Mouse (Mus musculus) lung, postnatal 0 days (tissue): ENCODE results near the gene Melk. TPM values are rescaled to one million over a fixed set of nuclear protein-coding genes. Genes with fewer than 3 reads are reported as not detected.

Experiments
- ATAC-seq: fragments of 200-750 bp; cut with Nextera tagmentation; 2 replicates; pipeline ENCODE4 v1.8.0; 2017; ENCODE audit warnings: moderate library complexity
- DNase-seq: peaks from one replicate; pipeline ENCODE4 v3.0.0-alpha.2; 2016; ENCODE audit warnings: low spot score
- H3K27ac ChIP-seq: fragments of 300-500 bp; sonication (generic); 2 replicates; pipeline ENCODE4 v1.5.1; 2014; ENCODE audit warnings: antibody characterized with exemption, mild to moderate bottlenecking, low read length, mixed read lengths
- H3K27me3 ChIP-seq: fragments of 300-500 bp; sonication (generic); replicated peaks from 2 replicates; pipeline ENCODE4 v1.6.1; 2014; ENCODE audit warnings: low read length, mixed read lengths; ENCODE audit not compliant: insufficient read depth
- H3K36me3 ChIP-seq: fragments of 300-500 bp; sonication (generic); 2 replicates; pipeline ENCODE4 v1.6.1; 2014; ENCODE audit warnings: low read length, mixed read lengths; ENCODE audit not compliant: insufficient read depth
- H3K4me1 ChIP-seq: fragments of 300-500 bp; sonication (generic); 2 replicates; pipeline ENCODE4 v1.6.1; 2014; ENCODE audit warnings: antibody characterized with exemption, low read depth, low read length, mixed read lengths; ENCODE audit not compliant: insufficient read depth
- H3K4me2 ChIP-seq: fragments of 300-500 bp; sonication (generic); replicated peaks from 2 replicates; pipeline ENCODE4 v1.6.1; 2014; ENCODE audit warnings: low read depth, mild to moderate bottlenecking, low read length, moderate library complexity, mixed read lengths
- H3K4me3 ChIP-seq: fragments of 300-500 bp; sonication (generic); 2 replicates; pipeline ENCODE4 v1.5.1; 2014; ENCODE audit warnings: low read depth, low read length
- H3K9ac ChIP-seq: fragments of 300-500 bp; sonication (generic); replicated peaks from 2 replicates; pipeline ENCODE4 v1.6.1; 2014; ENCODE audit warnings: low read depth, mild to moderate bottlenecking
- H3K9me3 ChIP-seq: fragments of 300-500 bp; sonication (generic); 2 replicates; pipeline ENCODE4 v1.6.1; 2016; ENCODE audit warnings: low read length, mixed read lengths
- CTCF ChIP-seq: IDR thresholded peaks from 2 replicates; pipeline ENCODE4 v1.5.1; 2016; ENCODE audit warnings: antibody characterized with exemption, mild to moderate bottlenecking
- EP300 ChIP-seq: IDR thresholded peaks from 2 replicates; pipeline ENCODE4 v1.6.1; 2016; ENCODE audit warnings: antibody characterized with exemption, mild to moderate bottlenecking, control low read depth
- WGBS: fragments of 180-500 bp; shearing (Covaris S2); extraction: QIAGEN DNeasy Blood & Tissue Kit; methylation state at CpG from one replicate; pipeline ENCODE4 v1.1.7; 2014; 5-methylcytosine and 5-hydroxymethylcytosine counted together
- polyA plus RNA-seq: library from polyadenylated mRNA; unstranded; fragments of >200 nt; fragmentation: Nextera tagmentation; extraction: Ambion mirVana; gene quantifications from 2 replicates; pipeline ENCODE4 v1.2.1, GENCODE M21; 2015

Melk gene
- polyA plus RNA-seq, 1 experiment from 2014 or later: 1.6 TPM

DNA sequence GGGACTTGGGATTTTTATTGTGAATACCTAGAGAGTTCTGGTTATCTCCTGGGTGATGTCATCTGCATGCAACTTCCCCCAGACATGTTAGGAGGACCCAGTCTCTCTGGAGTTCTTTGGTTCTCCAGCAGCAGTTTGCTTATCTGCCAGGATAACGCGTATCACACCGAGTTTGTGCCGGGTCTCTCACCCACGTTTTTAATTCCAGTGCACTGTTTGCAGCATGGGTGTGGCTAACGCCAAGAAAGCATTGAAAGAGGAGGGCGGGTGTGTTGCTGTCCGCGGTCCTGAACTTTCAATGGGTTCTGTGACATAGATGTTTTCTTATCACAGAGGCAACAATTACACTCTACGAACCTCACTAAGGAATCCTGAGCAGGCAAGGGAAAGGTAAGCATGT is 40.4 kb upstream of the Melk start:
- peak; percentile 74 for DNase-seq
- no peak overlapping the region for H3K27ac ChIP-seq
- H3K4me2 ChIP-seq: no peak overlapping the region
- no peak overlapping the region for H3K9ac ChIP-seq
- TF ChIP-seq CTCF (no peak), EP300 (no peak)
- no peaks in the 10 kb centered on the region for H3K4me1 ChIP-seq
- no peak for ATAC-seq
- H3K27me3 ChIP-seq: no peaks in the 10 kb centered on the region
- no peaks in the 10 kb centered on the region for H3K9me3 ChIP-seq
- no peak overlapping the region for H3K4me3 ChIP-seq
- no peaks in the 10 kb centered on the region for H3K36me3 ChIP-seq
- 2% methylated on average over 10 of the region's 10 CpGs for WGBS

DNA sequence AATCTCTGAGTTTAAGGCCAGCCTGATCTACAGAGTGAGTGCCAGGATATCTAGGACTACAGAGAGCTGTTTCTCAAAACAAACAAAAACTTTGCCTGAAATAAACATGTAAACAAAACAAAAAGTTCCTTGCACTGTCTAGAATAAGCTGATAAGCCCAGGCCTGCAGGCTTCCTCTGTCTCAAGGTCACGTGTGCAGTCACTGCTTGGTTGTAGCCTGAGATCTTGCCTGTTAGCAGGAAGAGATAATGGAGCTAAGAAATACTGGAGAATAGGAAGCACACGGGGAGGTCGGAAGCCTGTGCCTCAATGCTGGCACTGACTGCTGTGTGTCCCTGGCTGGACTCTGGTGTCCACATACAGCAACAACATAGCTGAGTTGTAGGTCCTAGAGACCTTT is 35.2 kb upstream of the Melk start:
- WGBS: 46% methylated on average over 3 of the region's 3 CpGs

GRCm38 (mm10) chr4:44267437-44267836 is 33.2 kb upstream of the Melk start:
- Histone ChIP-seq H3K4me3 (no peak overlapping the region), H3K9me3 (no peaks in the 10 kb centered on the region), H3K36me3 (no peaks in the 10 kb centered on the region), H3K27me3 (no peaks in the 10 kb centered on the region), H3K4me2 (no peak overlapping the region), H3K27ac (no peak overlapping the region), H3K9ac (no peak overlapping the region), H3K4me1 (no peaks in the 10 kb centered on the region)
- DNase-seq: no peak
- WGBS: 73% methylated on average over 6 of the region's 6 CpGs
- TF ChIP-seq CTCF (no peak), EP300 (no peak)
- ATAC-seq: no peak

More for the DNA sequence above, 35.2 kb upstream of the Melk start:
- Histone ChIP-seq H3K4me2 (no peak overlapping the region), H3K9me3 (no peaks in the 10 kb centered on the region), H3K27ac (no peak overlapping the region), H3K36me3 (no peaks in the 10 kb centered on the region), H3K9ac (no peak overlapping the region), H3K4me1 (no peaks in the 10 kb centered on the region), H3K4me3 (no peak overlapping the region), H3K27me3 (no peaks in the 10 kb centered on the region)
- DNase-seq: no peak
- no peak for TF ChIP-seq CTCF
- no peak for TF ChIP-seq EP300
- no peak for ATAC-seq

- Histone ChIP-seq H3K27ac (no peak overlapping the region), H3K27me3 (no peaks in the 10 kb centered on the region), H3K9ac (no peak overlapping the region), H3K4me3 (no peak overlapping the region), H3K9me3 (no peaks in the 10 kb centered on the region), H3K36me3 (no peaks in the 10 kb centered on the region), H3K4me1 (no peaks in the 10 kb centered on the region), H3K4me2 (no peak overlapping the region)
- WGBS: 86% methylated on average over 14 of the region's 14 CpGs
- TF ChIP-seq EP300: no peak
- TF ChIP-seq CTCF: no peak
- ATAC-seq (no peak), DNase-seq (no peak)
Observed at GRCm38 (mm10) chr4:44269376-44269817, 31.3 kb upstream of the Melk start.

GRCm38 (mm10) chr4:44271134-44271533 is 29.5 kb upstream of the Melk start:
- no peak overlapping the region for H3K4me3 ChIP-seq
- no peaks in the 10 kb centered on the region for H3K9me3 ChIP-seq
- H3K9ac ChIP-seq: no peak overlapping the region
- H3K4me2 ChIP-seq: no peak overlapping the region
- WGBS: 57% methylated on average over 5 of the region's 5 CpGs
- H3K36me3 ChIP-seq: no peaks in the 10 kb centered on the region
- no peaks in the 10 kb centered on the region for H3K27me3 ChIP-seq
- TF ChIP-seq EP300 (no peak), CTCF (no peak)
- DNase-seq: no peak
- H3K4me1 ChIP-seq: no peaks in the 10 kb centered on the region
- no peak for ATAC-seq
- H3K27ac ChIP-seq: no peak overlapping the region

DNA sequence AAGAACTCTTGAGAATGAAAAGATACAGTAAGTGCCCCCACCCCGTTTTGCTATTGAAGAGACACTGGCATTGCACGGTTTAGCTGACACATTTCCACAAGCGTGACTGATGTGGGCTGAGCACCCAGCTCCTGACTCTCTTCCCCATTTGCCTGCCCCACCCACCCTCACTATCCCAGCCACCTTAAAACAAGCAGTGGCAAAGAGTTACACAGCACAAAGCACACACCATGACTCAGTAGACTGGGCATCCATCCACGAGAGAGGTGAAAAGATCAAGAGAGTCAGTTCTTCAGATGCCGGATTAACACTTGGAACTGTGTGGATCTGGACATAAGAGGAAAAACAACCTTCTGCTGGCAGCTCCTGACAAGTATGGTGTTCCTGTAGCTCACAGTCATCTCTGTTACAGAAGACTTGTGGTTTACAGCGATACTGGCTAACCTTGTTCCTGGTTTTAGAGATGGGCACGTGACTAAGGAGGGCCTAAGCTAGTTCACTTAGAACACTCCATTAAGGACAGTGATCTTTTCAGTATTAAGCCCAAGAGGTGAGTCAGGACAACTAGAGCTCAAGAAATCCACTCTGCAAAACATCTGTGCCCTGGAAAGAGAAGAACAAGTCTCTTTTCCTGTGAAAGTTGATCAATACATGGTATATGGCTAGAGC is 18.9 kb upstream of the Melk start:
- Histone ChIP-seq H3K27me3 (no peaks in the 10 kb centered on the region), H3K4me1 (no peaks in the 10 kb centered on the region), H3K27ac (no peak overlapping the region), H3K4me2 (no peak overlapping the region), H3K4me3 (no peak overlapping the region), H3K9ac (no peak overlapping the region), H3K9me3 (no peaks in the 10 kb centered on the region), H3K36me3 (no peaks in the 10 kb centered on the region)
- TF ChIP-seq EP300 (no peak), CTCF (no peak)
- WGBS: 54% methylated on average over 7 of the region's 7 CpGs
- DNase-seq: peak; percentile 36
- ATAC-seq: no peak
